Mouse (Mus musculus): Measurements from ENCODE around the gene Nutm1.

- TF ChIP-seq CTCF (IDR thresholded peaks at IDR 0.05; ENCODE audit: low read depth) (peak; percentile 66), EP300 (optimal IDR thresholded peaks at IDR 0.05) (no peak)
These were observed 3.7 kb upstream of the Nutm1 start for GRCm38 (mm10) chr2:112262779-112263295.

Data from stomach, postnatal 0 days (tissue).